Mouse (Mus musculus) bone marrow, adult 2 months (tissue): ENCODE data around the gene E330017A01Rik.

Source experiments
- CTCF ChIP-seq: fragments of 200-500 bp; IDR thresholded peaks from 2 replicates; pipeline ENCODE4 v1.5.1; 2011; ENCODE audit warnings: low read length, control low read depth; ENCODE audit not compliant: control insufficient read depth, insufficient read depth
- POLR2A ChIP-seq: fragments of 200-500 bp; IDR thresholded peaks from 2 replicates; pipeline ENCODE4 v1.6.1; 2011; ENCODE audit warnings: low read depth, mild to moderate bottlenecking, control low read depth, low read length, borderline replicate concordance; ENCODE audit not compliant: control insufficient read depth

DNA sequence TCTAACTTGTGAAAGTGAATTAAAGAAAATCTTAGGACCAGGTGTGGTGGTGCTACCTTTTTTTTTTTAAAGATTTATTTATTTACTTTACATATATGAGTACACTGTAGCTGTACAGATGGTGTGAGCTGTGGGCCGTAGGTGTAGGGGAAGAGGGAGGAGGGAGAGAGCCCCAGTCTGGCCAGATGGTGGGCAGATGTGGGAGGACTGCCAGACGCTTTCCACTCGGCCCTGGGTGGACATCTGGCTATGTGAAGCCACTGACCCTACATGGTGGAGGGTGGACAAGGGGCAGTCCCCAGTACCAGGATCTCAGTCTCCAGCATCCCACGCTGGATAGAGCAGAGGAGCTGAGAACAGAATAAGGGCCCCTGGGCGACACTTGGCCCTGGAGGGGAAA, 31.4 kb downstream of the E330017A01Rik start:
- TF ChIP-seq POLR2A (no peak), CTCF (no peak)
